Mouse (Mus musculus) ES-Bruce4 (cell line): ENCODE data around the gene Mroh2a. TPM values are rescaled to one million over a fixed set of nuclear protein-coding genes. Genes with fewer than 3 reads are reported as not detected.

Experiments used
- H3K27ac ChIP-seq: 2 replicates; pipeline ENCODE4 v1.5.1; 2012; ENCODE audit warnings: low read length, inconsistent platforms; ENCODE audit not compliant: insufficient read depth
- H3K27me3 ChIP-seq: 2 replicates; pipeline ENCODE4 v1.6.1; 2012; ENCODE audit warnings: mild to moderate bottlenecking, low read length, inconsistent platforms; ENCODE audit not compliant: control insufficient read depth, poor library complexity, insufficient read depth, severe bottlenecking
- H3K36me3 ChIP-seq: 2 replicates; pipeline ENCODE4 v1.6.1; 2012; ENCODE audit warnings: inconsistent platforms, mild to moderate bottlenecking, low read length, moderate library complexity; ENCODE audit not compliant: control insufficient read depth, poor library complexity, insufficient read depth, severe bottlenecking
- H3K4me1 ChIP-seq: one replicate; pipeline ENCODE4 v1.8.1; 2011; ENCODE audit warnings: low read length; ENCODE audit not compliant: control insufficient read depth, insufficient read depth
- H3K4me3 ChIP-seq: 2 replicates; pipeline ENCODE4 v1.5.1; 2011; ENCODE audit warnings: low read depth, mild to moderate bottlenecking, low read length
- H3K9ac ChIP-seq: 2 replicates; pipeline ENCODE4 v1.6.1; 2012; ENCODE audit warnings: low read depth, mild to moderate bottlenecking, inconsistent platforms; ENCODE audit not compliant: poor library complexity, severe bottlenecking
- H3K9me3 ChIP-seq: replicated peaks from 2 replicates; pipeline ENCODE4 v1.6.1; 2012; ENCODE audit warnings: mild to moderate bottlenecking, low read length, inconsistent platforms; ENCODE audit not compliant: control insufficient read depth, poor library complexity, insufficient read depth, severe bottlenecking
- CTCF ChIP-seq: IDR thresholded peaks from one replicate; pipeline ENCODE4 v1.8.1; 2011; ENCODE audit warnings: low read depth, low read length
- EP300 ChIP-seq: IDR thresholded peaks from 2 replicates; pipeline ENCODE4 v1.6.1; 2011; ENCODE audit warnings: low read depth, low read length; ENCODE audit not compliant: insufficient read depth
- POLR2A ChIP-seq: IDR thresholded peaks from one replicate; pipeline ENCODE4 v1.8.1; 2011; ENCODE audit warnings: low read length; ENCODE audit not compliant: insufficient read depth
- polyA plus RNA-seq: library from polyadenylated mRNA; stranded (reverse); fragments of >200 nt; gene quantifications from 2 replicates; pipeline ENCODE4 v1.2.4, GENCODE M21; 2011; ENCODE audit warnings: low read depth; ENCODE audit not compliant: missing spikeins, insufficient read depth, insufficient read length

Mroh2a gene
- polyA plus RNA-seq, 1 experiment = not detected

DNA sequence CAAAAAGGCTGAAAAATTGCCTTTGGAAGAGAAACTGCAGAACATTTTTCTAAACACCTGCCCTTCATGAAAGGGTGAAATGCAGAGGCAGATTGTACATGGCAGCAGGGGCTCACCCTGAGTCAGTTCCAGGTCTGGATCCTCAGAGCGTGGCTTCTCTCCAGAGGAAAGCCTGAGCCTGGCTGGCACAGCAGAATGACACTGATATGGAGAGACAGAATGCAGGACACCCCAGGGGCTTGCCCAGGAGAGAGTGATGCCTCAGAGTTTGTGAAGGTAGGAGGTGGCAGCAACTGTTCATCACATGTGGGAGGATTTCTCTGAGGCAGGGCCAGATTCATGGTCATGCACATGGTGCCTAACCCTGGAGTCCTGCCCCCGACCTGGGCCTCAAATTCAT is 26.8 kb upstream of the Mroh2a start:
- Histone ChIP-seq H3K9me3 (0 out of 2 replicates have a peak, but pooled peaks cover 5% of the 10 kb centered on the region), H3K27ac (no peak overlapping the region), H3K4me3 (no peak overlapping the region), H3K4me1 (no peaks in the 10 kb centered on the region), H3K9ac (no peak overlapping the region), H3K36me3 (no peaks in the 10 kb centered on the region), H3K27me3 (peaks cover 6% of the 10 kb centered on the region)
- TF ChIP-seq POLR2A = no peak
- TF ChIP-seq EP300 = no peak
- TF ChIP-seq CTCF = no peak

DNA sequence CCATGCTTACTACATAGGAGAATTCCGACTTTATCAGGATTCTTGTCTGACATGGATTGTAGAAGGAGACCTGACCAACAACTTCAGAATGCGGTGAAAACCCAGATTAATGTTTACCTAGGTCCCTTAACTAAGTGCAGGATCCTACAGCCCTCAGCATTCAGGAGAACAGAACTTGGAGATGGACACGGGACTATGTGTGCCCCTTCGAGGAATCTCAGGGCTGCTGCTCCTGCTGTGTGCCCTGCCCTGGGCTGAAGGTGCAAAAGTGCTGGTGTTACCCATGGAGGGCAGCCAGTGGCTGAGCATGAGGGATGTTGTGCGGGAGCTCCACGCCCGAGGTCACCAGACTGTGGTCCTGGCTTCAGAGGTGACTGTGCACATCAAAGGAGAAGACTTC is 26.3 kb upstream of the Mroh2a start, which contains the start of gene Ugt1a2:
Ugt1a2 (plus strand) TSS at position 146 of the 400 bp plus-strand sequence.
- no peak within 1 kb of the TSS for H3K4me3 ChIP-seq
- TF ChIP-seq EP300 = no peak
- no peak for TF ChIP-seq POLR2A
- TF ChIP-seq CTCF = no peak
- H3K36me3 ChIP-seq = no peaks in the 10 kb centered on the region
- H3K4me1 ChIP-seq = no peaks in the 10 kb centered on the region
- 0 out of 2 replicates have a peak, but pooled peaks cover 5% of the 10 kb centered on the region for H3K9me3 ChIP-seq
- no peak within 1 kb of the TSS for H3K9ac ChIP-seq
- H3K27ac ChIP-seq = no peak within 1 kb of the TSS
- peaks cover 8% of the 10 kb centered on the region for H3K27me3 ChIP-seq

DNA sequence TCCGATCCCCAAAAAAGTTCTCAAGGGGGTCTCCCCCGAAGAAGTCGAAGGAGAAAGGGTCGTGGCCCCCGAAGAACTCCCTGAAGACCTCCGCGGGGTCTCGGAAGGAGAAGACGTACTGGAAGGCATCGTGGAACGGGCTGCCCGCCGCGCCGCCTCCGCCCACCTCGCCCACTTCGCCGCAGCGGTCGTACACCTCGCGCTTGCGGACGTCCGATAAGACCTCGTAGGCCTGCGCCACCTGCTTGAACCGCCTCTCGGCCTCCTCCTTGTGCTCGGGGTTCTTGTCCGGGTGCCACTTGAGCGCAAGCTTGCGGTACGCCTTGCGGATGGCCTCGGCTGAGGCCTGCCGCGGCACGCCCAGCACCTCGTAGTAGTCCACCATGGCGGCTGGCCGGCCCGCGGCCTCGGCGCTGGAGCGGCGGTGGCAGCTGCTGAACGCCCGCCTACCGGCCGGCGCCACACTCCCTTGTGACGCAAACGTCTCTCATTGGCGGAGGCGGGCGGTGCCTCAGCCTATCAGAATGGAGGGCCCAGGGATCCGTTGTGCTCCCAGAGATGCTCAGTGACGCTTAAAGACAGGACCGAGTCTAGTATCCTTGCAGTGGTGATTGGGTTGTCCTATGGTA is 21.4 kb upstream of the Mroh2a start, which contains the start of gene Dnajb3:
Dnajb3 (minus strand) TSS at position 489 of the 629 bp plus-strand sequence.
- Histone ChIP-seq H3K27me3 (peaks cover 10% of the 10 kb centered on the region), H3K9ac (peak within 1 kb of the TSS; percentile 41), H3K36me3 (no peaks in the 10 kb centered on the region), H3K9me3 (peaks cover 9% of the 10 kb centered on the region; the same call in 1 of the 2 replicates), H3K27ac (no peak within 1 kb of the TSS), H3K4me3 (peak within 1 kb of the TSS; percentile 72), H3K4me1 (peaks cover 1% of the 10 kb centered on the region)
- TF ChIP-seq POLR2A (peak; percentile 25), EP300 (no peak)

DNA sequence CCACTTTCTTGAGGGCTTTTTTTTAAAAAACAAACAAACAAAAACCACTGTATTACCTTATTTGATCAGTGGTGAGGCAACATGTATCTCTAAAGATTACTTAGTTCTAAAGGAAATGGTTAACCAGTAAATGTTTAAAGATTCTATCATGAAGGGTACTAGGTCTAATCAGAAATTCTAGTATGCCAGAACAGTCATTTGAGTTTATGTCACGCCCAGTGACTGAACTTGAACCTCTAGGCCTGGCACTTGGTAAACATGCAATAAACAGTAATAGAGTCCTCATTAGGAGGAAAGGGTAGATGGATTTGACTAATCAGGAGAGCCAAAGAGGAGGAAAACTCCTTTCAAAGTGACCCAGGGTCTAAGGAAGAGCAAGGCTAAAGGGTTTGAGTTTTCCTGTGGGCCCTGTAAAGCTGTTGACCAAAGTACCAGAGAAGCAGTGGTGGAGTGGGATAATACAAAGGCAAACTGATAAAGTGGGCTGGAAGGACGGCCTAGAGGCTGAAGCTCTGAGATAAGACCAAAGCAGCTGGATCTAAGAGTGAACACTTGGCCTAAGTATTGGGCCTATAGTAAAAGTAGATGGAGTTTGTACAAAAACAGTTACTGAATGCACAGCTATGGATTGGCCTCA is 19.8 kb upstream of the Mroh2a start:
- Histone ChIP-seq H3K9me3 (peaks cover 9% of the 10 kb centered on the region; the same call in 1 of the 2 replicates), H3K9ac (no peak overlapping the region), H3K4me3 (no peak overlapping the region), H3K36me3 (no peaks in the 10 kb centered on the region), H3K27me3 (peaks cover 10% of the 10 kb centered on the region), H3K27ac (no peak overlapping the region), H3K4me1 (peaks cover 1% of the 10 kb centered on the region)
- no peak for TF ChIP-seq POLR2A
- no peak for TF ChIP-seq EP300
- TF ChIP-seq CTCF = no peak

DNA sequence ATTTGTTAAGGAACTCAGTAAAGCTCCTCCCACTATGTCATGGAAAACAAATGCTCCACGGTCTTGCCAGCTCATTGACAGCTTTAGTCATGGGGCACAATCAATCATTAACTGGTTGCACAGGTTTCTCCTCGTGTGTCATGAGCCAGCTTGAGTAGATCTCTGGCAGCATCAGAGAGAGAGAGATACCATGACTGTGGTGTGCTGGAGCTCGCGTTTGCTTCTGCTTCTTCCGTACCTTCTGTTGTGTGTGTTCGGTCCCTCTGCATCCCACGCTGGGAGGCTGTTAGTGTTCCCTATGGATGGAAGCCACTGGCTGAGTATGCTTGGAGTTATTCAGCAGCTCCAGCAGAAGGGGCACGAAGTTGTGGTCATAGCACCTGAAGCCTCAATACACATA is 15.0 kb upstream of the Mroh2a start, which contains the start of gene Ugt1a1:
Ugt1a1 (plus strand) TSS at position 148 of the 400 bp plus-strand sequence.
- H3K4me1 ChIP-seq = no peaks in the 10 kb centered on the region
- peaks cover 4% of the 10 kb centered on the region; the same call in 1 of the 2 replicates for H3K9me3 ChIP-seq
- no peak within 1 kb of the TSS for H3K4me3 ChIP-seq
- H3K27ac ChIP-seq = no peak within 1 kb of the TSS
- TF ChIP-seq POLR2A (no peak), CTCF (no peak)
- peaks cover 2% of the 10 kb centered on the region; the same call in 1 of the 2 replicates for H3K27me3 ChIP-seq
- H3K36me3 ChIP-seq = no peaks in the 10 kb centered on the region
- H3K9ac ChIP-seq = no peak within 1 kb of the TSS

DNA sequence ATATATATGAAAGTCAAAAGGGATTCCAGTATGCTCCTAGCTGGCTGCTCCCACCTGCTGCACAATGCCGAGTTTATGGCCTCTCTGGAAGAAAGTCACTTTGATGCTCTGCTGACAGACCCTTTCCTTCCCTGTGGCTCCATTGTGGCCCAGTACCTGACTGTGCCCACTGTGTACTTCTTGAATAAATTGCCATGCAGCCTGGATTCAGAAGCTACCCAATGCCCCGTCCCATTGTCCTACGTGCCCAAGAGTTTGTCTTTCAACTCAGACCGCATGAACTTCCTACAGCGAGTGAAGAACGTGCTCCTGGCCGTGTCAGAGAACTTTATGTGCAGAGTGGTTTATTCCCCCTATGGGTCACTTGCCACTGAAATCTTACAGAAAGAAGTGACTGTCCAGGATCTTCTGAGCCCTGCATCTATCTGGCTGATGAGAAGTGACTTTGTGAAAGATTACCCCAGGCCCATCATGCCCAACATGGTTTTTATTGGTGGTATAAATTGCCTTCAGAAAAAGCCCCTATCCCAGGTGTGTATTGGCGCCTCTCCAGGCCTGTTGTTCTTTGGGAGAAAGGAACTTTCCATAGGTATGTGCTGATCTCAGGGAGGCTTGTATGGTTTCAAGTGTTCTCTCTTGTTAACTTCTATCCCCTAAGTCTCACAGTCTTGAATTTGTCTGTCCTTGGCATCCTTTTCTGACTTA is 14.3 kb upstream of the Mroh2a start:
- Histone ChIP-seq H3K36me3 (no peaks in the 10 kb centered on the region), H3K27me3 (no peaks in the 10 kb centered on the region), H3K27ac (no peak overlapping the region), H3K4me1 (no peaks in the 10 kb centered on the region), H3K4me3 (no peak overlapping the region), H3K9ac (no peak overlapping the region), H3K9me3 (peaks cover 7% of the 10 kb centered on the region; the same call in 1 of the 2 replicates)
- TF ChIP-seq EP300 (no peak), CTCF (no peak), POLR2A (no peak)
